Mouse (Mus musculus) midbrain, embryonic 11.5 days (tissue): Measurements from ENCODE around the gene Bbs5. TPM values are rescaled to one million over a fixed set of nuclear protein-coding genes. Genes with fewer than 3 reads are reported as not detected.

Source experiments
- ATAC-seq: fragments of 200-750 bp; cut with Nextera tagmentation; 2 replicates; pipeline ENCODE4 v1.8.0; 2017; ENCODE audit warnings: moderate TSS enrichment, moderate library complexity; ENCODE audit not compliant: low FRiP score
- DNase-seq: peaks from one replicate; pipeline ENCODE4 v3.0.0; 2015; ENCODE audit warnings: low spot score; ENCODE audit errors: missing footprints
- H3K27ac ChIP-seq: fragments of 300-500 bp; sonication (generic); 2 replicates; pipeline ENCODE4 v1.5.1; 2014; ENCODE audit warnings: low read depth, low read length
- H3K27me3 ChIP-seq: fragments of 300-500 bp; sonication (generic); 2 replicates; pipeline ENCODE4 v1.6.1; 2014; ENCODE audit warnings: mild to moderate bottlenecking, low read length, moderate library complexity, mixed read lengths; ENCODE audit not compliant: control insufficient read depth, insufficient read depth
- H3K36me3 ChIP-seq: fragments of 300-500 bp; sonication (generic); 2 replicates; pipeline ENCODE4 v1.6.1; 2014; ENCODE audit warnings: mild to moderate bottlenecking, low read length, moderate library complexity, mixed read lengths; ENCODE audit not compliant: control insufficient read depth, insufficient read depth
- H3K4me1 ChIP-seq: fragments of 300-500 bp; sonication (generic); 2 replicates; pipeline ENCODE4 v1.6.1; 2014; ENCODE audit warnings: low read length; ENCODE audit not compliant: control insufficient read depth, insufficient read depth
- H3K4me2 ChIP-seq: fragments of 300-500 bp; sonication (generic); 2 replicates; pipeline ENCODE4 v1.6.1; 2014; ENCODE audit warnings: mild to moderate bottlenecking, moderate library complexity
- H3K4me3 ChIP-seq: fragments of 300-500 bp; sonication (generic); 2 replicates; pipeline ENCODE4 v1.5.1; 2014; ENCODE audit warnings: low read depth, low read length
- H3K9ac ChIP-seq: fragments of 300-500 bp; sonication (generic); 2 replicates; pipeline ENCODE4 v1.6.1; 2014; ENCODE audit warnings: low read length
- H3K9me3 ChIP-seq: fragments of 300-500 bp; sonication (generic); 2 replicates; pipeline ENCODE4 v1.6.1; 2016; ENCODE audit warnings: low read length; ENCODE audit not compliant: control insufficient read depth
- WGBS: fragments of 180-500 bp; shearing (Covaris S2); extraction: QIAGEN DNeasy Blood & Tissue Kit; methylation state at CpG from one replicate; pipeline ENCODE4 v1.1.7; 2014; 5-methylcytosine and 5-hydroxymethylcytosine counted together
- polyA plus RNA-seq: library from polyadenylated mRNA; unstranded; fragments of >200 nt; fragmentation: Nextera tagmentation; extraction: Ambion mirVana; gene quantifications from 2 replicates; pipeline ENCODE4 v1.2.1, GENCODE M21; 2014

Bbs5 gene
- 12.4 and 19.5 TPM in 2 replicates for polyA plus RNA-seq

GRCm38 (mm10) chr2:69646726-69647490 lies at the start of gene Bbs5:
Gene Bbs5, plus strand, starts transcription at chr2:69647171.
- Histone ChIP-seq H3K9me3 (no peaks in the 10 kb centered on the region), H3K4me2 (peak within 1 kb of the TSS; percentile 44), H3K4me1 (0 out of 2 replicates have a peak, but pooled peaks cover 4% of the 10 kb centered on the region), H3K4me3 (peak within 1 kb of the TSS; percentile 80), H3K9ac (peak within 1 kb of the TSS; percentile 71), H3K27me3 (no peaks in the 10 kb centered on the region), H3K36me3 (no peaks in the 10 kb centered on the region), H3K27ac (no peak within 1 kb of the TSS)
- 4% methylated on average over 43 of the region's 43 CpGs for WGBS
- ATAC-seq = peak; percentile 95
- peak; percentile 98 for DNase-seq

DNA sequence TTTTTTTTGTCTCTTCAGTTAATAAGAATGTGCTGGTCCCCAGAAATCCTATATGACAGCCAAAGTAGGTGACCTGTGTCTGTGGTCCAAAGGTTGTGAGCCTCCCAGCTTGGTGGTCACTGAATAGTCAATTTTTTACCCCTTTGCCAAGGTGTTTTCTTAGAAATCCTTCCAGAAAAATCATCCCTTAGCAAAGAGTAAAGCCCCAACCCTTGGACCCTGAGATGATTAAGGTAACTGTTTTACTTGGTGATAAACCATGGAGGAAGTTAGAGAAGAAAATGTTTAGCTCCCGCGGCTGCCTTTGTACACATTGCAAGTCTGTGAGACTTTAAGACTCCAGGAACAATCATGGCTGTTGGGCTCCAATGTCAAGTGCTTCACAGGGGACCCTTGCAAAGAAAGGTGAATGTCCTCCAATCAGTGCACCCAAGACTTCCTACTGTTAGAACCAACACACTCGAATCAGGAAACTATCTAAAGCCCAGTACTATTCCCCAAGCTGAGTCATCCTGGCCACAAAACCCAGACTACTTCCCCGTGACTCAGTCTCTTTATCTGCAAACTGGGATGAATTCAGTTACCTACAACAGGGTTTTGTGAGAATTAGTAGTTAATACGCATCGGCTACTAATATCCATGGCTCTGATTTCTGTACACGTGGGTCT lies 43.1 kb upstream of the Bbs5 start:
- 88% methylated on average over 7 of the region's 7 CpGs for WGBS
- no peak for DNase-seq
- no peaks in the 10 kb centered on the region for H3K4me1 ChIP-seq
- H3K9me3 ChIP-seq = no peaks in the 10 kb centered on the region
- no peaks in the 10 kb centered on the region for H3K36me3 ChIP-seq
- H3K4me3 ChIP-seq = no peak overlapping the region
- no peak for ATAC-seq
- no peaks in the 10 kb centered on the region for H3K27me3 ChIP-seq
- no peak overlapping the region for H3K4me2 ChIP-seq
- H3K27ac ChIP-seq = no peak overlapping the region
- no peak overlapping the region for H3K9ac ChIP-seq

- Histone ChIP-seq H3K27ac (no peak overlapping the region), H3K4me2 (no peak overlapping the region), H3K9ac (no peak overlapping the region), H3K4me1 (no peaks in the 10 kb centered on the region), H3K4me3 (no peak overlapping the region), H3K9me3 (no peaks in the 10 kb centered on the region), H3K27me3 (no peaks in the 10 kb centered on the region), H3K36me3 (no peaks in the 10 kb centered on the region)
- whole genome bisulfite sequencing = 92% methylated on average over 3 of the region's 3 CpGs
- ATAC-seq (no peak), DNase-seq (no peak)
These were observed 40.4 kb upstream of the Bbs5 start for GRCm38 (mm10) chr2:69606621-69607020.

DNA sequence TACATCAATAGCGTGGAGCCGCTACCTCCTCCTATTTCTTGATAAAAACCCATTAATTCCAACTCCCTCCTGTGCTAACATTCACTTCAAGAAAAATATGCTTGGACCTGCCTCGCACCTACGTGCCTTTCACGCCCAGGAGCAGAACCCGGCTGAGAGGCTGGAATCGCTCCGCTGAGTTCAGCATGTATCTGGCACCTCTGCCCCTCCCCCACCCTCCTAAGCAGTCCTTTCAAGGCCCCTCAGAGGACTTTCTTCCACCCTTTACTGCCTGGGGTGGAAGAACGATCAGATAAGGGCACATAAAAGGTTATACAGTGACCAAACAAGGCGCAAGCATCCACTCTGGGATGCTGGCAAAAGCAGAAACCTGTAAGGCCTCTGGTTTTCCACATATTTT lies 34.7 kb upstream of the Bbs5 start:
- no peak overlapping the region for H3K9ac ChIP-seq
- H3K4me3 ChIP-seq = no peak overlapping the region
- no peak; the same call in 1 of the 2 replicates for ATAC-seq
- DNase-seq = peak; percentile 89
- no peaks in the 10 kb centered on the region for H3K9me3 ChIP-seq
- no peaks in the 10 kb centered on the region for H3K27me3 ChIP-seq
- peaks cover 4% of the 10 kb centered on the region; the same call in 1 of the 2 replicates for H3K4me1 ChIP-seq
- no peak overlapping the region for H3K27ac ChIP-seq
- H3K4me2 ChIP-seq = peak overlapping the region; percentile 10; the same call in 1 of the 2 replicates
- no peaks in the 10 kb centered on the region for H3K36me3 ChIP-seq
- 10% methylated on average over 10 of the region's 10 CpGs for WGBS

DNA sequence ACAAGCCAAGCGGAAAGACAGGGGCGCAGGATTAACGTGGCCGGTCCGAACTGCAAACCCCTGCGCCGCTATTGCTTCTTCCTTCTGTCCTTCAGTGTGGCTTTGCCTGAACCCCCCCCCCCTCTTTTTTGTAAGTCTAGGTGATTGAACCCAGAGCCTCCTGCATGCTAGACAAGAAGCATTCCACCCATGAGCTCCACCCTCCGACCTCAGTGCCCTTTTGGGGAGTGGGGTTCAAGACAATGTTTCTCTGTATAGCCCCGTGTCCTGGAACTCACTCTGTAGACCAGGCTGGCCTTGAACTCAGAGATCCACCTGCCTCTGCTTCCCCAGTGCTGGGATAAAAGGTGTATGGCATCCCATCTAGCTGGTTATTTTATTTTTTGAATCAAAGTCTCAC lies 34.3 kb upstream of the Bbs5 start:
- Histone ChIP-seq H3K4me1 (peaks cover 4% of the 10 kb centered on the region; the same call in 1 of the 2 replicates), H3K4me3 (no peak overlapping the region), H3K4me2 (no peak overlapping the region), H3K27me3 (no peaks in the 10 kb centered on the region), H3K36me3 (no peaks in the 10 kb centered on the region), H3K9me3 (no peaks in the 10 kb centered on the region), H3K9ac (no peak overlapping the region), H3K27ac (no peak overlapping the region)
- DNase-seq (no peak), ATAC-seq (0 out of 2 replicates have a peak, but pooled peaks have one; percentile 30)
- 36% methylated on average over 9 of the region's 9 CpGs for WGBS

DNA sequence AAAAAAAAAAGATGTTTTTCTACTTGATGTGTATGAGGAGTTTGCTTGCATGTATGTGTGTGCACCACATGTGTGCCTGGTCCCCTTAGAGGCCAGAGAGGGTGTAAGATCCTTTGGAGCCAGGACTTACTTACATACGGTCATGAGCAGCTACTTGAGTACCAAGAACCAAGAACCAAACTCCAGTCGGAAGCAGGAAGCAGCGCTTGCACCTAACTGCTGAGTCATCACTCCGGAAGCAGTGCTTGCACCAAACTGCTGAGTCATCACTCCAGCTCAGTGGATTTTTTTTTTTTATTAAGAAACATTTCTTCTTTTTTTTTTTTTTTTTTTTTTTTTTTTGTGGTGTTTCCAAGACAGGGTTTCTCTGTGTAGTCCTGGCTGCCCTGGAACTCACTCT lies 33.7 kb upstream of the Bbs5 start:
- peaks cover 4% of the 10 kb centered on the region; the same call in 1 of the 2 replicates for H3K4me1 ChIP-seq
- H3K9ac ChIP-seq = no peak overlapping the region
- no peak for DNase-seq
- H3K36me3 ChIP-seq = no peaks in the 10 kb centered on the region
- no peaks in the 10 kb centered on the region for H3K27me3 ChIP-seq
- H3K27ac ChIP-seq = no peak overlapping the region
- no peak overlapping the region for H3K4me2 ChIP-seq
- no peak overlapping the region for H3K4me3 ChIP-seq
- no peaks in the 10 kb centered on the region for H3K9me3 ChIP-seq
- WGBS = 85% methylated on average over 4 of the region's 4 CpGs
- ATAC-seq = no peak

DNA sequence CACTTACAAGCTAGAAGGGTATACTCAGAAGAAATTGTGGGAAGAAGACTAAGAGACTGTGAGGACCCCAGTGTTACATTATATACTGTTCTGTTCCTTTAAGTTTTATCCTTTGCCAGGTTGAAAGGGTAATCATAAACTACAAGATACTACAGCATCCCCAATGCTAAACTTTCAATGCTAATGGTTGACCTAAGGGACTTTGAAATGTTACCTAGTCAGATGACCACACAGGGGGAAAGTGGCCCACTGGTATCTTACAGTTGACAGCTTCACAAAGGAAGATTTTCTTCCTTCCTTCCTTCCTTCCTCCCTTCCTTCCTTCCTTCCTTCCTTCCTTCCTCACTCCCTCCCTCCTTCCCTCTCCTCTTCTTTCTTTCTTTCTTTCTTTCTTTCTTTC lies 28.6 kb upstream of the Bbs5 start:
- H3K27me3 ChIP-seq = no peaks in the 10 kb centered on the region
- H3K9ac ChIP-seq = no peak overlapping the region

DNA sequence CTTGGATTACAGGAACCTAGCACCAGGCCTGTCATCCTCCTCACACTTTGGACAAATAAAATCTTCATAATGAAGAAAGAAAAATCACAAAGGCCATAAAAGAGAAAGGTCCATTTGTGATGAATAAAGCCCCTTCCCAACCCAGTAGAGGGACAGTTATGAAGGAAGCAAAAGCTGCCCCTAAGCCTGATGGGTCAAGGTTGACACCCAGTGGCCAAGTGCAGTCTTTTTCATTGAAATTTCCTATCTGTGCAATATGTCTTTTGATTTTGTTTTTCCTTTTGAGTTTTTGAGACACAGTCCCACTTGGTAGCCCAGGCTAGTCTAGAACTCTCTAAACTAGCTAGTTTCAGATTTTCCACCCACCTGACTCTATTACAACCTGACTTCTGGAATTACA lies 27.7 kb upstream of the Bbs5 start:
- Histone ChIP-seq H3K9ac (no peak overlapping the region), H3K27me3 (no peaks in the 10 kb centered on the region), H3K27ac (no peak overlapping the region), H3K36me3 (no peaks in the 10 kb centered on the region), H3K4me2 (no peak overlapping the region), H3K4me1 (no peaks in the 10 kb centered on the region), H3K4me3 (no peak overlapping the region), H3K9me3 (no peaks in the 10 kb centered on the region)
- ATAC-seq (no peak), DNase-seq (no peak)

More for the DNA sequence above, 28.6 kb upstream of the Bbs5 start:
- Histone ChIP-seq H3K4me3 (no peak overlapping the region), H3K4me1 (no peaks in the 10 kb centered on the region), H3K4me2 (no peak overlapping the region), H3K27ac (no peak overlapping the region), H3K9me3 (no peaks in the 10 kb centered on the region), H3K36me3 (no peaks in the 10 kb centered on the region)
- ATAC-seq = no peak
- DNase-seq = no peak

DNA sequence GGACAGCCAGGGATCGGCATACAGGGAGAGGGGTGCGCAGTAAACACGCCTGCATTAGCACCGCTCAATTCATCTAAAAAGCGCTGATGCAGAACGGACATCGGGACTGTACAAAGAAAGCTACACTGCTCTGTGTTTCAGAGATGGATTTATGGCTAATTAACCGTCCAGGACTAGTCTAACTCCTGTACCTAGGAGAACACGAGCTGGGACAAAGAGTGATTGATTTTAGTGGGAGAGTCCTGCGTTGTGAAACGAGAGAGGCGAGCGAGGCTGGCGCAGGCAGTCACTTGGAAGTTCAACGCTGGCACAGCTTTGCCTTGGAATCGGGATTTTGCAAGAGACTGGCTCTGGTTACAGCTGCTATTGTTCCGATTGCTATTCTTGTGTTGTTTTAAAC lies 17.8 kb upstream of the Bbs5 start:
- Histone ChIP-seq H3K27ac (no peak overlapping the region), H3K4me3 (no peak overlapping the region), H3K9ac (no peak overlapping the region), H3K27me3 (no peaks in the 10 kb centered on the region), H3K4me2 (no peak overlapping the region), H3K9me3 (no peaks in the 10 kb centered on the region), H3K4me1 (no peaks in the 10 kb centered on the region), H3K36me3 (no peaks in the 10 kb centered on the region)
- DNase-seq = no peak
- WGBS = 89% methylated on average over 17 of the region's 17 CpGs
- no peak for ATAC-seq
